Mouse (Mus musculus): ENCODE results near the gene Rnf126. TPM values are rescaled to one million over a fixed set of nuclear protein-coding genes. Genes with fewer than 3 reads are reported as not detected.

The Rnf126 gene
- polyA plus RNA-seq, 1 experiment from 2014 or later: 101 TPM

DNA sequence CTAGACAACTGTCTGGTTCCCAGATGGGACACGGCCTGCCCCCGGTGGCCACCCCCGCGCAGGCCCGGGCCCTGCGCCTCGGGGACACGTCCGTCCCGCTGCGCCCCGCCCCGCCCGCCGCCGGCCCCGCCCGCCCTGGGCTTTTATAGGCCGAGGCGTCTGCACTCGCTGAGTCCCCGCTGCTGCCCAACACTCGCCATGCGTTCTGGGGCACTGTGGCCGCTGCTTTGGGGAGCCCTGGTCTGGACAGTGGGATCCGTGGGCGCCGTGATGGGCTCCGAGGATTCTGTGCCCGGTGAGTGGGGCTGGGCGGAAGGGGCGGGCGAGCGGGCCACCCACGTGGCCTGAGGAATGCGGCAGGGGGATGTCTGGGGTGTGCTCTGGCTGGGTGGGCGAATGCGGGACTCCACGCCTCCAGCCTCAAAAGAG, 10.4 kb upstream of the Rnf126 start, which contains the start of gene Fstl3:
Gene Fstl3, plus strand, starts transcription at position 170 of the 429 bp plus-strand sequence.
- Histone ChIP-seq H3K36me3 (ENCODE audit: control insufficient read depth, insufficient read depth, low read length) (no peaks in the 10 kb centered on the region), H3K9me3 (ENCODE audit: control insufficient read depth, low read length) (no peaks in the 10 kb centered on the region), H3K4me2 (ENCODE audit: low read depth) (peak within 1 kb of the TSS; percentile 45), H3K4me3 (ENCODE audit: low read depth, low read length) (peak within 1 kb of the TSS; percentile 29), H3K9ac (ENCODE audit: low read length) (peak within 1 kb of the TSS; percentile 19), H3K27ac (ENCODE audit: low read depth, low read length) (no peak within 1 kb of the TSS), H3K27me3 (ENCODE audit: control insufficient read depth, insufficient read depth, low read length) (peaks cover 32% of the 10 kb centered on the region), H3K4me1 (ENCODE audit: control insufficient read depth, insufficient read depth, low read length) (peaks cover 3% of the 10 kb centered on the region; the same call in 1 of the 2 replicates)
- DNase-seq (ENCODE audit: low spot score): no peak
- WGBS: under 1% methylated on average over 39 of the region's 39 CpGs
- no peak for ATAC-seq (ENCODE audit: insufficient read depth, low FRiP score, low TSS enrichment)

DNA sequence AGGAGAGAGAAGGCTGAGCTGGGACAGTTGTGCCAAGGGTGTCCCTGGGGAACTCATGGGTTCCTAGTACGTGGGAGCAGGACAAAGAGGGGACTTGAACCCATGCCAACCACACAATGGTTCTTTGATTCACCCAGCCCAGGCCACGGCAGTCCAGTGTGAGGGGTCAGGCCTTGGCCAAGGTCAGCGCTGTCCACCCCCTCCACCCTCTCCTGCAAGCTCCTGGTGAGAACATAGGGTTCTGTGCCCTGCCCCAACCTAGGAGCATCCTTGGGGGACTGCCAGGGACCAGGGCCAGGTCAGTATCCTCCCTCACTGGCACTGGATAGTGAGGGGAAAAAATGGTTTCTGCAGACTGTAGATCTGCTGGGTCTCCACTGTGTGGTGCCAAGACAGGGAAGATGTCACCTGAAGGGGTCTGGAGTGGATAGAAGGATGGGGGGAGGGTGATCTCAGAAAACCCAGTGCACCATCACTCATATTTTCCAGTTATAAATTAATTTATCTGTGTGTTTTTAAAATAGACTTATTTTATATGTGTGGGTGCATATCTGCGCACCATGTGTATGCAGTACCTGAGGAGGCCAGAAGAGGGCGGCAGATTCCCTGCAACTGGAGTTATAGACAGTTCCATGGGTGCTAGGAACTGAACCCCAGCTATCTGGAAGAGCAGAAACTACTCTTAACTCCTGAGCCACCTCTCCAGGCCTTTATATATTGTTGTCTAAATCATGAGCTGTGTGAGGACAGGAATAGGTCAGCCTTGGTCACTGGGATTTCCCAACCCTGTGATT, 7.9 kb upstream of the Rnf126 start:
- Histone ChIP-seq H3K4me3 (ENCODE audit: low read depth, low read length) (no peak overlapping the region), H3K4me1 (ENCODE audit: control insufficient read depth, insufficient read depth, low read length) (peaks cover 3% of the 10 kb centered on the region; the same call in 1 of the 2 replicates), H3K9me3 (ENCODE audit: control insufficient read depth, low read length) (no peaks in the 10 kb centered on the region), H3K36me3 (ENCODE audit: control insufficient read depth, insufficient read depth, low read length) (no peaks in the 10 kb centered on the region), H3K9ac (ENCODE audit: low read length) (no peak overlapping the region), H3K27ac (ENCODE audit: low read depth, low read length) (no peak overlapping the region), H3K4me2 (ENCODE audit: low read depth) (no peak overlapping the region), H3K27me3 (ENCODE audit: control insufficient read depth, insufficient read depth, low read length) (peaks cover 25% of the 10 kb centered on the region)
- 72% methylated on average over 5 of the region's 5 CpGs for WGBS
- DNase-seq (ENCODE audit: low spot score): no peak
- no peak for ATAC-seq (ENCODE audit: insufficient read depth, low FRiP score, low TSS enrichment)

DNA sequence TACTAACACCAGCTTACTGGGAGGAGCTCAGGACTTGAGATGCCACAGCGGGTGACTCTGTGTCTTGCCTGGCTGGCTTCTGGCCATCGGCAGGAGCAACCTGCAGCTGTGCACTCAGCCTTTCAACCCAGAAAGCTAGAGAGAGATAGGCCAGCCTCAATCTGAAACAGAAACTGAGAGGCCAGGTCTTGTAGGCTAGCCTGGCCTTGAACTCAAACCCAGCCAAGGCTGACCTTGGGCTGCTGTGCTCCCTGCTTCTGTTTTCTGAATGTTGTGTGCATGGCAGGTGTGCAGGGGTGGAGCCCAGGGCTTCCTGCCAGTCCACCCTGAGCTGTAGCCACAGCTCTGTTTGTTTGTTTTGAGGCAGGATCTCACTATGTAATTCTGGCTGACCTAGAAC, 6.5 kb upstream of the Rnf126 start:
- H3K9me3 ChIP-seq (ENCODE audit: control insufficient read depth, low read length): no peaks in the 10 kb centered on the region
- WGBS: 96% methylated on average over 2 of the region's 2 CpGs
- ATAC-seq (ENCODE audit: insufficient read depth, low FRiP score, low TSS enrichment) (no peak), DNase-seq (ENCODE audit: low spot score) (no peak)
- no peak overlapping the region for H3K9ac ChIP-seq (ENCODE audit: low read length)
- H3K4me2 ChIP-seq (ENCODE audit: low read depth): no peak overlapping the region
- peaks cover 13% of the 10 kb centered on the region for H3K27me3 ChIP-seq (ENCODE audit: control insufficient read depth, insufficient read depth, low read length)
- H3K36me3 ChIP-seq (ENCODE audit: control insufficient read depth, insufficient read depth, low read length): no peaks in the 10 kb centered on the region
- peaks cover 4% of the 10 kb centered on the region for H3K4me1 ChIP-seq (ENCODE audit: control insufficient read depth, insufficient read depth, low read length)
- H3K4me3 ChIP-seq (ENCODE audit: low read depth, low read length): no peak overlapping the region
- H3K27ac ChIP-seq (ENCODE audit: low read depth, low read length): no peak overlapping the region

DNA sequence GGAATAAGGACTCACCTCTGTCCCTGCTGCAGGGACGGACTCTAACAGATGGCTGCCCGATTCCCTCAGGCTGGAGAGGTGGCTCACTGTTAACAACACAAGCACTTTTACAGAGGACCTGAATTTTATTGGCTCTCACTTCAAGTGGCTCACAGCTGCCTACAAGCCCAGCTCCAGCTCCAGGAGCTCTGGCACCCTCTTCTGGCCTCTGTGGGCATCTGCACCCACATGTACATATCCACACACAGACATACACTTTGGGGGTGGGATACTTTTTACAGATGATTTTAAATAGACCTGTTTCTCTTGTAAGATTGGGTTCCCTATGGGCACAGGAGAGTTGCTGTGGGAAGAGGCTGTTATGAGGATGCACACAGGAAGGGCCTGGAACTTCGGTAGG, 5.6 kb upstream of the Rnf126 start:
- Histone ChIP-seq H3K9ac (ENCODE audit: low read length) (no peak overlapping the region), H3K36me3 (ENCODE audit: control insufficient read depth, insufficient read depth, low read length) (no peaks in the 10 kb centered on the region), H3K4me1 (ENCODE audit: control insufficient read depth, insufficient read depth, low read length) (peaks cover 8% of the 10 kb centered on the region; the same call in 1 of the 2 replicates), H3K4me2 (ENCODE audit: low read depth) (no peak overlapping the region), H3K9me3 (ENCODE audit: control insufficient read depth, low read length) (no peaks in the 10 kb centered on the region), H3K27me3 (ENCODE audit: control insufficient read depth, insufficient read depth, low read length) (peaks cover 4% of the 10 kb centered on the region), H3K4me3 (ENCODE audit: low read depth, low read length) (no peak overlapping the region), H3K27ac (ENCODE audit: low read depth, low read length) (no peak overlapping the region)
- DNase-seq (ENCODE audit: low spot score) (no peak), ATAC-seq (ENCODE audit: insufficient read depth, low FRiP score, low TSS enrichment) (no peak)
- 81% methylated on average over 3 of the region's 3 CpGs for WGBS

DNA sequence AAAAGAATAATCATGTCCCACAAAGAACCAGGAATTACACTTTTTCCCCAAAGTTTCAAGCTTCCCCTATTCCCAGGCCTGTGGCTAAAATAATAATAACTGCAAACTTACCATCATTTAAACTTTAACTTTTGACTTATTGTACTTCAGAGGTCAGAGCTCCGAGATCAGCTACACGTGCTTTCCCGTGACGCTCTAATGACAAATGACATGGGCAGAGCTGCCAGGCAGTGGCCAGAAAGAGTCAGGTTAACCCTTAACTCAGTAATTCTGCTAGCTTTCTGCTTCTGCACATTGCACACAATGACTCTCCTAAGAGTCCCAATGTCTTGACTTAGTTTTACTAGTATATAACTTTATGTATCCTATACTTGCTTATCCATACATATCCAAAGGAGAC, 2.6 kb upstream of the Rnf126 start:
- no peak for ATAC-seq (ENCODE audit: insufficient read depth, low FRiP score, low TSS enrichment)
- no peaks in the 10 kb centered on the region for H3K36me3 ChIP-seq (ENCODE audit: control insufficient read depth, insufficient read depth, low read length)

DNA sequence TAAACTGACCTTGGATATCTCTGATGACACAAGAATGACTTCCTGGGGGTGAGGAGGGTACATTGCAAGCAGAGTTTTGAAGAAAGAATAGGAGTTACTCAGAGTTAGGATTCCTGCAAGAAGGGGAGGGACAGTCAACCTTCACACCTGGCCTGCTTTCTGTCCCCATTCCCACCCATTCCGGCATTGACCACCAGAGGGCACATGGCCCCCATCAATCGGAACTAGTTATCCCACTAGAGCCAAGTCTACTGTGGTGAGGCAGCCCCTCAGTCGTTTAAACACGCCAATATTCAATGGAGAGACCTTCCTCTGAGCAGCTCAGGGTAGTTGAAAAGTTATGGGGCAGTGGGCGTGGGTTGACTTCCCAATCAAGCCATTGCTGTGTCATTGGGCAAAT, 1.6 kb upstream of the Rnf126 start:
- Histone ChIP-seq H3K4me3 (ENCODE audit: low read depth, low read length) (no peak overlapping the region), H3K4me1 (ENCODE audit: control insufficient read depth, insufficient read depth, low read length) (peaks cover 22% of the 10 kb centered on the region), H3K4me2 (ENCODE audit: low read depth) (0 out of 2 replicates have a peak overlapping the region, but pooled peaks have one; percentile 4), H3K9me3 (ENCODE audit: control insufficient read depth, low read length) (no peaks in the 10 kb centered on the region), H3K36me3 (ENCODE audit: control insufficient read depth, insufficient read depth, low read length) (no peaks in the 10 kb centered on the region), H3K27ac (ENCODE audit: low read depth, low read length) (no peak overlapping the region), H3K9ac (ENCODE audit: low read length) (no peak overlapping the region), H3K27me3 (ENCODE audit: control insufficient read depth, insufficient read depth, low read length) (no peaks in the 10 kb centered on the region)
- ATAC-seq (ENCODE audit: insufficient read depth, low FRiP score, low TSS enrichment): no peak
- 0% methylated on average over 5 of the region's 5 CpGs for WGBS
- DNase-seq (ENCODE audit: low spot score): peak; percentile 83

More for the DNA sequence above, 2.6 kb upstream of the Rnf126 start:
- H3K4me3 ChIP-seq (ENCODE audit: low read depth, low read length): no peak overlapping the region
- H3K27me3 ChIP-seq (ENCODE audit: control insufficient read depth, insufficient read depth, low read length): no peaks in the 10 kb centered on the region
- H3K27ac ChIP-seq (ENCODE audit: low read depth, low read length): no peak overlapping the region
- 31% methylated on average over 4 of the region's 4 CpGs for WGBS
- H3K9me3 ChIP-seq (ENCODE audit: control insufficient read depth, low read length): no peaks in the 10 kb centered on the region
- no peak overlapping the region for H3K9ac ChIP-seq (ENCODE audit: low read length)
- peaks cover 22% of the 10 kb centered on the region for H3K4me1 ChIP-seq (ENCODE audit: control insufficient read depth, insufficient read depth, low read length)
- no peak overlapping the region for H3K4me2 ChIP-seq (ENCODE audit: low read depth)
- DNase-seq (ENCODE audit: low spot score): no peak

DNA sequence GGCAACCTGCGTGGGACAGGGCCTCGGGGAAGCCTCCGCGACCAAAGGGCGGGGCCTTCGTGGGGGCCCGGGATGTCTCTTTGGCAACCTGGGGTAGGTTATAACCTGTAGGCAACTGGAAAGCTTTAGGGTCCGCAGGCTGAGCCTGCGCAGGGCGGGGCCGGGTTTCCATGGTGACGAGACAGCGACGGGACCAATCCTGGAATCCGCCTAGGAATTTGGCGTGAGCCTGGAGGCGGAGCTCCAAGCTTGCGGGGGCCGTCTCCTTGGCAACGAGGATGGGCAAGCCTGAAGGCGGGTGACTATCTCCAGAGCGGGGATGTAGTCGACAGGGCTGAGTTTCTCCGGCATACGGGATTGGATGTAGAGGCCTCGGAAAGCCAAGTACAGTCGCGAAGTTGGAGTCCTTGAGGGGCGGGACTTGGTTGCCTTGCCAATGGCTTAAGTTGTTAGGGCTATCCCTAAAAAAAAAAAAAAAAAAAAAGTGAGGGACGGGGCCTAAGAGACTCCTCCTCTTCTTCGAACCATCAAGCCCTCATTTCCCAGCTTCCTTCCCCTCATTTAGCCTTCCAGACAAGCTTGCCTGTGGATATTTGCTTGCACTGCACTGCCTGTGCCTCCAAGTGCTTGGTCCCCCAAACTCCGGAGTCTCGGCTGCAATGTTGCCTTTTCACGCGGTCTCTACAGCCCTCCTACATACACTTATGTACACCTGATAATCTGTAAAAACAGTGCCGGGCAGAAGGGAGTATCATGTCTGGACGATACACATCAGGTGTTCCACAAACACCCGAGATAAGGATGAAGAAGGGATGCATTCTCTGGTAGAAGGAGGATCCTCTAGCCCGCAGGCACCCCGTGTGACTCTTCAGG, 856 bp upstream of the Rnf126 start:
- ATAC-seq (ENCODE audit: insufficient read depth, low FRiP score, low TSS enrichment) (peak; percentile 80), DNase-seq (ENCODE audit: low spot score) (peak; percentile 93)
- H3K27ac ChIP-seq (ENCODE audit: low read depth, low read length): peak overlapping the region; percentile 56
- H3K4me1 ChIP-seq (ENCODE audit: control insufficient read depth, insufficient read depth, low read length): peaks cover 22% of the 10 kb centered on the region
- H3K9me3 ChIP-seq (ENCODE audit: control insufficient read depth, low read length): no peaks in the 10 kb centered on the region
- H3K36me3 ChIP-seq (ENCODE audit: control insufficient read depth, insufficient read depth, low read length): no peaks in the 10 kb centered on the region
- no peak overlapping the region for H3K9ac ChIP-seq (ENCODE audit: low read length)
- WGBS: 13% methylated on average over 39 of the region's 40 CpGs
- no peaks in the 10 kb centered on the region for H3K27me3 ChIP-seq (ENCODE audit: control insufficient read depth, insufficient read depth, low read length)
- H3K4me2 ChIP-seq (ENCODE audit: low read depth): peak overlapping the region; percentile 87
- peak overlapping the region; percentile 94 for H3K4me3 ChIP-seq (ENCODE audit: low read depth, low read length)

DNA sequence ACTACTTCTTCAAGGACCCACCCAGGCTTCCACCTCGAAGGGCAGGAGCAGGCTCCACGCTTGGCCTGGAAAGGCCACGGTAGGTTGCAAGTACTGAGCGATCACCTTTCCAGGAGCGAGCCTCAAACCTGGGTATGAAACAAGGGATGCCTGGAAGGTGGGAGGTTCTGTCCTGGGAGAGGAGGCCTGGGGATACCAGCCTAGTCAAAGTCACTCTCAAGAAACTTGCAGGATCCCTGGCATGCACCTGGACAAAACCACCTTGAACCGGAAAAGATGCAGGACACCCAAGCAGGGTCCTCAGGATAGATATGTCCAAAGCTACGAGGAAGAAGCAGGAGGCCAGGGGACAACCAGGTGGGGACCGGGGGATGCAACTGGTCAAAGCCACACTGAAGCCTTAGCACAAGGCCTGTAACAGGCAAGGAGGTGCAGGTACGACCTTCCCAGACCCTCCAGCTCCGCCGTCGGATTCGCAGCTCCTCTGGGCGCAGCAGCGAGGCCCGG, 698 bp downstream of the Rnf126 start:
- Histone ChIP-seq H3K36me3 (ENCODE audit: control insufficient read depth, insufficient read depth, low read length) (peaks cover 8% of the 10 kb centered on the region), H3K4me3 (ENCODE audit: low read depth, low read length) (peak overlapping the region; percentile 94), H3K4me2 (ENCODE audit: low read depth) (peak overlapping the region; percentile 87), H3K4me1 (ENCODE audit: control insufficient read depth, insufficient read depth, low read length) (peaks cover 22% of the 10 kb centered on the region), H3K27ac (ENCODE audit: low read depth, low read length) (peak overlapping the region; percentile 89), H3K27me3 (ENCODE audit: control insufficient read depth, insufficient read depth, low read length) (no peaks in the 10 kb centered on the region), H3K9me3 (ENCODE audit: control insufficient read depth, low read length) (no peaks in the 10 kb centered on the region), H3K9ac (ENCODE audit: low read length) (peak overlapping the region; percentile 97)
- WGBS: 10% methylated on average over 16 of the region's 16 CpGs
- ATAC-seq (ENCODE audit: insufficient read depth, low FRiP score, low TSS enrichment): peak; percentile 9; the same call in 1 of the 2 replicates
- no peak for DNase-seq (ENCODE audit: low spot score)
